Mouse (Mus musculus): ENCODE data around the gene Robo1.

Robo1 gene

GRCm38 (mm10) chr16:72603487-72604206 is 295.5 kb downstream of the Robo1 start:
- in situ Hi-C loops (cut with MboI, MseI): no loop called here

DNA sequence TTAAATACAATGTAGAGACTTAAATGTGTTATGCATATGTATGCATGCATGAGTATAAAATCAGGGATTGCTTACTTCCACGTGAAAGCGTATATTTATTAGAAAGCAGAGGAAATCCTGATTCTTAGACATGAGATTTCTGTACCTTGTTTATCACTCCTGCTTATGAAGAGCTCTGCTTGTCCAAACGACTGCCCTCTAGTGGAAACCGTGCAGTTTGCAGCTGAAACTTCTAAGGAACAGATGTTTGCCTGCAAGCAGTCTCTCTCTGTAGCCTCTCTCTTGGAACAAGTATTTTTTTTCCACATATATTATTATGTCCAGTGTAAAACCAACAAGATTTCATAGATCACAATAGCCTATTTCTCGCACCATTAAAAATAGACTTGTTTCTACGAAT is 297.0 kb downstream of the Robo1 start:
- in situ Hi-C loops (cut with MboI, MseI): no loop called here

- in situ Hi-C loops (cut with MboI, MseI): no loop called here
These were observed 302.6 kb downstream of the Robo1 start for GRCm38 (mm10) chr16:72610661-72611112.

DNA sequence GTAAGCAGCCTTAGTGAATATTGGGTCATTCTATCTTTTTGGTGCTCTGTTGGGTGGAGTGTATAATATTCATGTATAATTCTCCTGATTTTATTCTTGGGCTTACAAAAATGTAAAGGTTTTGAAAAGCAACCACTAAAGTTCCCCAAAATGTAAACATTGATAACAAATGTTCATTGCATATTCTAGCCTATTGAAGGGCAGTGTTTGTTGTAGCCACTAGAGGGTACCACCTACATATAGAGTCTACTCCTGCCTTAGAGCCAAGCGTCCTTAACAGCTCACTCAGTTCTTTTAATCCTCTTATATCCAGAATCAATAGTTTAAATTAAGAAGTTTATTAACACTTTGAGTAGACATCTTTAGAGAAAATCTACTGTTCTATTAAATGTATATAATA is 306.8 kb downstream of the Robo1 start:
- in situ Hi-C loops (cut with MboI, MseI): no loop called here

GRCm38 (mm10) chr16:72615360-72615759 is 307.3 kb downstream of the Robo1 start:
- in situ Hi-C loops (cut with MboI, MseI): no loop called here

DNA sequence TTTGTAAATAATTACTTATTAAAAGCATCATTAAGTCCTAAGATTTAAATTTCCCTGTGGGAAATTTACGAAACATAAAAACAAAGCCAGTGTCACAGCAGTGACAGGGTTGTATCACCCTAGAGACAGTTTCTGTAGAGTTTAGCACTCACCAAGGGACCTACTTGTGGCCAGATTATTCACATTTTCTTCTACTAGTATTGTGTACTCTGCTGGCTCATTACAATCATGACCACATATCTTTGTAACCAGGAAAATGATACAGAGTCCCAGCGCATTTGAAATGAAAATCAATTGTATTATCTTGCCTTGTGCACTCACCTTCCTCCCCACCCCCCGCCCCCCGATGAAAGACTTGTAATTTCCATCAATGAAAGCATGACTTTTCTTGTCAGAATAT is 314.3 kb downstream of the Robo1 start:
- in situ Hi-C loops (cut with MboI, MseI): no loop called here

DNA sequence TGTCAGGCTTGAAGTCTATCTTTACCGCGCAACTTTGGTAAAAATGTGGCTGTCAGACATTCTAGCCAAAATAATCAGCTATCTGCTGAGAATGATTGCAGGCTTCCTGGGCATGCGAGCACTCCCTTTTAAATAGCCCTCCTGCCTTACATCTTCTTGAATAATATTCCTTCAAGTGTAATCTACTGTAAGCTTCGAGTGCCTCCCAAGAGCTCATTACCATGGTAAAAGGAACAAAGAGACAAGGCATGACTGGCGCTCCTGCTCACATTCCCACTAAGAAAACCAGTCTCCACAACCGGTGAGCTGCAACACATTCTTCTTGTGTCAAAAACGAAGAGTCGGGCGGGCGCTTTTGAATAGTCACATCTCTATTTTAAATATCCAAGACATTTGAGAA is 314.8 kb downstream of the Robo1 start:
- in situ Hi-C loops (cut with MboI, MseI): no loop called here

DNA sequence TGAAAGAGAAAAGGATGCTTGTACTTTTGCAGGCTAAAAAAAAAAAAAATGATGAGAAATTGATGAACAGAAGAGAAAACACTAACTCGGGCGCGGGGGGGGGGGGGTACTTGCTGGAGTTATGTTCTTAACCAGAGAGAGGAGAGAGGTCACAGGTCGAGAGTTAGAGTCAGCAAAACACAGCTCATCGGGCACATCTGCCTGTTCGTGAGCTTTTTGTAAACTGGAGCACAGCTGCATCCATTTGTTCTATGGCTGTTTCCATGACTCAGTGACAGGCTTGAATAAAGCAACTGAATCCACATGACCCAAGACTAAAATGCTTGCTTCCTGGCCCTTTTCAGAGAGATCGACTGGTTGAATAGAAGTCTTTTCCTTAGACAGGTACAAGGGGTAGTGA is 325.7 kb downstream of the Robo1 start:
- in situ Hi-C loops (cut with MboI, MseI): no loop called here

- in situ Hi-C loops (cut with MboI, MseI): no loop called here
These were observed 331.3 kb downstream of the Robo1 start for GRCm38 (mm10) chr16:72639332-72639940.

DNA sequence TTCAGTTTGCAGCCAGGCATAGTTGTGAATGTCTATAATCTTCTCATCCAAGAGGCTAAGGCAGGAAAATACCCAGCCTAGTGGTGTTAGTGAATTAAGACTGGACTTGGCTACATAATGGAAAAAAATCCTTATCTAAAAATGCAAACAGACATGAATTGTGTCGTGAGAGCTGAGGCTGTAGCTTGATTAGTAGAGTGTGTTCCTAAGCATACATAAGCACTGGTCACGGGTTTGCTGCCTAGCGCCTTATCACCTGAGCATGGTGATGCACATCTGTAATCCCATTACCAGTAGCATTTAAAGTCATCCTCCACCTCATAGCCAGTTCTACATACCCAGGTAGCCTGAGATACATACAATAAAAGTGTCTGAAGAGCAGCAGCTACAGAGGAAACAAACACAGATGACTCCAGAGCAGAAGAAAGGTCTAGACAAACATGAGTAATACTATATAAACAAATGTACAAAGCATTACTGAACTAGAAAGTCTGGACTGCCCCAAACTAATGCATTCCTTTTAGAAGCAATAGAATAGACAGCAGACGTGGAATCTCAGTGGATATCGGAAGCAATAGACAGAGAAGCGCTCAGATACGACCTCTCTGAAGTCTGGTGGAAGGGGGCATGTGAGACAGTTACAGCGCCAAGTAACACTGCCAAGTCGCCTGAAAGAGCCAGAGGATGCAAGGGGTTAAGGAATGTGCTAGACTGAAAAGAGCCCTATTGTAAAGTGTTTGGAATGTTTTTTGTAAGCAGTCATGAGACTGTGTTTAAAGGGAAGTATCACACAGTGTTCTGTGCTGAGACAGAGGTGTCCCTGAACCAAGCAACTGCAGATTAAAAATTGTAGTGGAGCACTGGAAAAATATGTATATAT is 333.1 kb downstream of the Robo1 start:
- in situ Hi-C loops (cut with MboI, MseI): no loop called here

- in situ Hi-C loops (cut with MboI, MseI): no loop called here
These were observed 337.8 kb downstream of the Robo1 start for GRCm38 (mm10) chr16:72645890-72646289.

DNA sequence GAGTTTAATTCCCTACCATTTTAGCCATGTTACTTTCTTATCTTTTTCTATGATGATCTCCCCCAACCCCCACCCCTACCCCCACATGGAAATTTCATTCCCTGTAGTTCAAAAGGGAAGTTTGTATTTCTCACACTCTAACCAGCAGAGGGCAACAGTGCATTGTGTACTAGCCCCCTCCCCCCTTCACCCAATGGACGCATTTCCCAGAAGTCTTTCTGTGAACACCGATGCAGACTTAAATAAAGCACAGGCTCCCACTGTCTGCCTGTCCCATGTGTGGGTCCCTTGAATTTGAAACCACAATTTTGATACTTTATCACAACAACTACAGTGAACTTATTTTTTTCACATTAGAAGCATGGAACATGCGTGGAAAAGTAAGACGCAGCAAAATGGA is 341.2 kb downstream of the Robo1 start:
- in situ Hi-C loops (cut with MboI, MseI): no loop called here

DNA sequence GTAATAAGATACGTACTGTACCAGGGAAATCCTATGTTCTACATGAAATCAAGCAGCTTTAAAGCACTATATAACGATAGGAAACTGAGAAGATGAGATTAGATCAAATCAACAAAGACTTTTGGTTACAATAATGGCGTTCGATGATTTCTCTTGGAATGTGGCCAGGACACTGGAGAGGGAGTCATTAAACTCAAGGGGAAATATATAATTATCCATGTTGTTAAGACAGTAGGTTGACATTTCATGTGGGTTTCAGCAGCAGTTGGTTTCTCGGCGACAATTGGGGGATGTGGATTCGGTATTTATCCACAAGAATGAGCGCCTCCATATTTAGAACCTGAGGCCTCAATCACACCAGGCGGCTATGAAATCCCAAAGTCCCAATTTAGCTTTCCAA is 347.3 kb downstream of the Robo1 start:
- in situ Hi-C loops (cut with MboI, MseI): loop anchor here (25.0 kb wide), 1 partner anchor 332 kb away; no protein-coding TSS in a partner anchor

DNA sequence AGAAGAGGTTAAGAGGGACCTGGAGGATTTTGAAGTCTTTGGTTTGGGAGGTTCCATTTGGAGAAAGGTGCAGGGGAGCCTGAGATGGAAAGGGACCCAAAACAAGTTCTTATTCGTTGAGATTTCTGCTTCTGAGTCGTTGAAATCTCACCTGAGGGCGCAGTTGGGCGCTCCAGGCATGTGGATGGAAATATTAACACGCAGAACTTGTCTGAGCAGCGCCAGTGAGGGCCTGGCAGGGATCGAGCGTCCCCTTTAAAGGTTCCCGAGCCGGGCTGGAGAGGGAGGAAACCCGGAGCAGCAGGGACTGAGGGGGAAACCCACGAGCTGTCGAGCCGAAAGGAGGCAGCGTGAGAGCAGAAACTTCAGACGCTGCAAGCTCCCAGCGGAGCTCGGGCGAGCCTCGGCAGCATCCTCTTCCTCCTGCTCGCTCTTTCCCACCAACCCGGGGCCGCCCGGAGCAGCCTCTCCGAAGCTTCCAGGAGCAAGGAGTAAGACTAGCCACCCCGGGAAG is 354.8 kb downstream of the Robo1 start:
- in situ Hi-C loops (cut with MboI, MseI): loop anchor here (25.0 kb wide), 1 partner anchor 324 kb away; no protein-coding TSS in a partner anchor

DNA sequence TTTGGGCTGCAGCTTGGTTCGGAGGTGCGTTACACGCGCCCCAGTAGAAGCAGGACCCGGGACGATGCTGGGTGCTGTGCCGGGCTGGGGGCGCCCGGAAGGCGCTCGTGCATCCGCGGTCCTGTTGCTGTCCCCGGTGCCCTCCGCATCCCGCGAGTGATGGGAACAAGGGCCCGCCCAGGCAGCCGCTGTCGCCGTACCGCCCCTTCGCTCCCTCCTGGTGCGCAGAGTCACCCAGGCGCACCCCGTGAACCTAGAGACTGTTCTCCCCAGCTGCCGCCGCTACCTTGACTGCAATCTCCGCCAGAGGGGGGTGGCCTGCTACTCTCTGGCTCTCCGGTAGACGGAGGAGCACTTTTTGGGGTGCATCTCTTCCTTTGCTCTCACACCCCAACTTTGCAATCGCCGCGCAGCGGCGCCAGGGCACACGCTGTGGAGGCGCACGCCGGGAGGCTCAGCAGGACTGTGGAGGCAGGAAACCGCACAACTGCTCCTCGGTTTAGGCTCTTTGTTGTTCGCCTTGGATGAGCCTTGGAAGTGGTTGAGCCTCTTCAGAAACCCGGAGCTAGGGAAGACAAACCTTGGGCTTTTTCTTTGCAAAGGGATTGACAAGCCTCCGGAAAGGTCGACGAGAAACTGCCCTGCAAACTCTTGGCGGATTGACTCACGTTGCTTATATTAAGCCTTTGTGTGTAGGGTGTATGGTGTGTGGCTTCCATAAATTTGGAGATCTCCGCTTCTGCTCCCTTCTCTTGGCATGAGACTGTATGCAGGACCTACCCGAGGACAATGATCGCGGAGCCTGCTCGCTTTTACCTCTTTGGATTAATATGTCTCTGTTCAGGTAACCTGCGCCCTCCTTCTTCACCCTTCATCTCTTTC is 355.5 kb downstream of the Robo1 start:
- in situ Hi-C loops (cut with MboI, MseI): loop anchor here (25.0 kb wide), 1 partner anchor 324 kb away; no protein-coding TSS in a partner anchor

GRCm38 (mm10) chr16:72664233-72664613 is 356.1 kb downstream of the Robo1 start:
- in situ Hi-C loops (cut with MboI, MseI): loop anchor here (25.0 kb wide), 1 partner anchor 323 kb away; no protein-coding TSS in a partner anchor

DNA sequence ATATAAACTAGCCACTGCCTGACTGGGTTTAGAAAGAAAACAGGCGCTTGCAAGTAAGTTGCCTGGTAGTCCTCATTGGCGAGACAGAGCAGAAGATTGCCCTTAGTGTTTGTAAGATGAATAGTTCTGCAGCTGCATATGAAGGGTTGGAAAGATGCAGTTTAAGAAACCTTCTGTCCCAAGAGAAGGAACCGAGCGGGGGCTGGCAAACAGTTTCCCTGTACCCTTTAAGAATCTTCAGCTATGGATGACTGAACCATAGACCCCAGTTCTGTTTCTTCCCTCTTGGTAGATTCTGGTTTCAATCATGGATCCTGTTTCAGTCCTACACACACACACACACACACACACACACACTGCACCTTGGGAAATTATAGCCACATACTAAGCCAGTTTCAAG is 356.7 kb downstream of the Robo1 start:
- in situ Hi-C loops (cut with MboI, MseI): loop anchor here (25.0 kb wide), 1 partner anchor 322 kb away; no protein-coding TSS in a partner anchor

GRCm38 (mm10) chr16:72665454-72665853 is 357.3 kb downstream of the Robo1 start:
- in situ Hi-C loops (cut with MboI, MseI): loop anchor here (25.0 kb wide), 1 partner anchor 322 kb away; no protein-coding TSS in a partner anchor

- in situ Hi-C loops (cut with MboI, MseI): loop anchor here (25.0 kb wide), 1 partner anchor 317 kb away; no protein-coding TSS in a partner anchor
These were observed 362.3 kb downstream of the Robo1 start for GRCm38 (mm10) chr16:72670240-72671038.

DNA sequence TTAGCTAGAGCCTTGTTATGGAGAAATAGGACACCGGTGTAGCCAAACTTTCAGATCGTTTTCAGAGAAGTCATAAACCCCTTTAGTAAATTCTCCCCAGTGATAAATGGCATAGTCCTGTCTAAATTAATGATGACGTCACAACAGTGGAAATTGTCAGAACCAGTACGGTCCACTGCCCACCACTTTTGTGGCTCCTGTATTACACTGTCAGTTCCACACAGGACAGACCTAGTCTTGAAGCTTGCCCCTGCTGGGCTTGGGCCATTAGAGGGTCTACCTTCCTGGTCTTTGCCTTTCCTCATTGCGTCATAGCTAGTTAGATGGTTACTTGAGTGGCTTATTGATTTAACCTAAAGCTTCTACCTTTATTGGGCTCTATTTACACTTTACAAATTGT is 369.1 kb downstream of the Robo1 start:
- in situ Hi-C loops (cut with MboI, MseI): no loop called here

All from T-helper 1 cell (primary cell).